Mouse (Mus musculus): Measurements from ENCODE around the gene Kcne1.

Kcne1 gene

GRCm38 (mm10) chr16:92305519-92305918, 53.7 kb downstream of the Kcne1 start:
- DNase-seq (ENCODE audit: low spot score in 2 of 2): no peak

DNA sequence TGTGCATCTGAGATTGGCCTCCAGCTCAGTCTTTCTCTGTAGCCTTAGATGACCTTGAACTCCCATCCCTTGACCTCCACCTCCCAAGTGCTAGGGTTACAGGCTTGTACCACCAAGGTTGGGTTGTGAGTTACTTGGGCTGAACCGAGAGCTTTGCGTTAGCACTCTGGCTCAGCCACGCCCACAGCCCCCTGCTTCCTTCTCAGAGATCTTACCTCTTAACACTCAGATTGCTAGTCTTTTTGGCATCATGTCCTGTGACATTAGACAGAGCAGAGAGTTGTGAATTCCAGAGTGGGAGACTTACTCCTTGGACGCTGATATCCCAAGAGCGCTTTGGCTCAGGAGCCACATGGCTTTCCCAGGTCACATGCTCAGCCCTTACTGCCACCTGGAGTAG, 56.8 kb downstream of the Kcne1 start:
- no peak for DNase-seq (ENCODE audit: low spot score in 2 of 2)

GRCm38 (mm10) chr16:92301989-92302388, 57.3 kb downstream of the Kcne1 start:
- DNase-seq (ENCODE audit: low spot score in 2 of 2): no peak

DNA sequence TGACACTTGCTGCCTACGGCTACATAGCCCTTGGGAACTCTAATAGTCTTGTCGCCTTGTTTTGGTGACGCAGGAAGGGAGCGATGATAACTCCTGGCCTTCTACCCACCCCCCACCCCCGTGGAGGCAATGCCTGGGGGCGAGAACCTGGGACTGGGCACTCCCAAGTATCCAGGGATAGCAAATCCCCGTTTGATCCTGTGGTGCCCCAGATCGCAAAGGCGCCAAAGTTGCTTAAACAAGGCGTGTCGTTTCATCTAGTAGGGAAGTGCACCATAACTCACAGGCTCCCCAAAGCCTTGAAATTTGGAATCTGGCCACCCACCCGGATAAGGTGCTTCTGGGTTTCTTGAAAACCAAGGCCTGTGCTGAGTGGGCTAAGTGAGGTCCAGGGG, 57.9 kb downstream of the Kcne1 start:
- DNase-seq (ENCODE audit: low spot score in 2 of 2): no peak

- DNase-seq (ENCODE audit: low spot score in 2 of 2): peak; percentile 87 to 92
These were observed 58.4 kb downstream of the Kcne1 start, which contains the start of gene Smim11 for GRCm38 (mm10) chr16:92300649-92301411. TSS of gene Smim11 (plus strand) at chr16:92301286.
